Mouse (Mus musculus) gastrocnemius, postnatal 10 days (tissue): Measurements from ENCODE around the gene P2rx4. TPM values are rescaled to one million over a fixed set of nuclear protein-coding genes. Genes with fewer than 3 reads are reported as not detected.
"Not testable (repeated sequence)": the region's sequence is repeated elsewhere in the genome, so short reads cannot be mapped to it uniquely, and the experiment has no call there.

Experiments
- DNase-seq: peaks from one replicate; pipeline ENCODE4 v3.0.0; 2021; ENCODE audit warnings: mixed read lengths
- long read RNA-seq, 2 experiments: library from polyadenylated mRNA; stranded (forward); transcript quantifications; one replicate each; pipeline ENCODE4 v2.0.0; 2021
- total RNA-seq, 2 experiments: library from RNA; stranded (reverse); gene quantifications; 2 replicates each; pipeline ENCODE4 v1.2.3; 2021

Gene P2rx4
- total RNA-seq, result 1 to 10 TPM; 6.2 to 9.6 TPM
- long read RNA-seq, experiment 1, transcript P2rx4-201 (12 exons, 2,702 nt), result major isoform, 7 of 9 reads
- long read RNA-seq, experiment 1, partial matches to known transcripts, result 1 of 9 reads
- long read RNA-seq, experiment 1, other reads (novel, unspliced or antisense), result 1 of 9 reads
- long read RNA-seq, experiment 2, transcript P2rx4-201 (12 exons, 2,702 nt), result major isoform, 7 of 8 reads
- long read RNA-seq, experiment 2, partial matches to known transcripts, result 0 of 8 reads
- long read RNA-seq, experiment 2, other reads (novel, unspliced or antisense), result 1 of 8 reads

- peak; percentile 73 for DNase-seq
Observed at GRCm38 (mm10) chr5:122707276-122708181, at the start of gene P2rx4. P2rx4 (plus strand) TSS chr5:122707544.

GRCm38 (mm10) chr5:122662501-122662900 is 44.8 kb upstream of the P2rx4 start:
- DNase-seq, result no peak

- no peak for DNase-seq
Observed at GRCm38 (mm10) chr5:122665036-122665435, 42.3 kb upstream of the P2rx4 start.

GRCm38 (mm10) chr5:122668981-122669897 is 38.1 kb upstream of the P2rx4 start:
- DNase-seq, result no peak

GRCm38 (mm10) chr5:122671641-122672040 is 35.7 kb upstream of the P2rx4 start:
- not testable (repeated sequence) for DNase-seq

- no peak for DNase-seq
Observed at GRCm38 (mm10) chr5:122672298-122672697, 35.0 kb upstream of the P2rx4 start.

- no peak for DNase-seq
Observed at GRCm38 (mm10) chr5:122676002-122676401, 31.3 kb upstream of the P2rx4 start.

GRCm38 (mm10) chr5:122677983-122678382 is 29.4 kb upstream of the P2rx4 start:
- DNase-seq, result no peak

GRCm38 (mm10) chr5:122679881-122680280 is 27.5 kb upstream of the P2rx4 start:
- DNase-seq, result no peak

GRCm38 (mm10) chr5:122681276-122681675 is 26.1 kb upstream of the P2rx4 start:
- DNase-seq, result no peak

- DNase-seq, result no peak
Observed at GRCm38 (mm10) chr5:122683926-122684325, 23.4 kb upstream of the P2rx4 start.

GRCm38 (mm10) chr5:122687391-122687790 is 20.0 kb upstream of the P2rx4 start:
- no peak for DNase-seq

- no peak for DNase-seq
Observed at GRCm38 (mm10) chr5:122689153-122689552, 18.2 kb upstream of the P2rx4 start.

- no peak for DNase-seq
Observed at GRCm38 (mm10) chr5:122690486-122690885, 16.9 kb upstream of the P2rx4 start.

- DNase-seq, result no peak
Observed at GRCm38 (mm10) chr5:122693431-122694207, 13.7 kb upstream of the P2rx4 start.

- DNase-seq, result no peak
Observed at GRCm38 (mm10) chr5:122695516-122695915, 11.8 kb upstream of the P2rx4 start.

- no peak for DNase-seq
Observed at GRCm38 (mm10) chr5:122698041-122698700, 9.2 kb upstream of the P2rx4 start.

GRCm38 (mm10) chr5:122698701-122699060 is 8.7 kb upstream of the P2rx4 start:
- no peak for DNase-seq

- no peak for DNase-seq
Observed at GRCm38 (mm10) chr5:122700109-122700836, 7.1 kb upstream of the P2rx4 start.

GRCm38 (mm10) chr5:122700837-122701212 is 6.5 kb upstream of the P2rx4 start:
- no peak for DNase-seq
